Mouse (Mus musculus): ENCODE data around the gene Lhx5.

Gene Lhx5

DNA sequence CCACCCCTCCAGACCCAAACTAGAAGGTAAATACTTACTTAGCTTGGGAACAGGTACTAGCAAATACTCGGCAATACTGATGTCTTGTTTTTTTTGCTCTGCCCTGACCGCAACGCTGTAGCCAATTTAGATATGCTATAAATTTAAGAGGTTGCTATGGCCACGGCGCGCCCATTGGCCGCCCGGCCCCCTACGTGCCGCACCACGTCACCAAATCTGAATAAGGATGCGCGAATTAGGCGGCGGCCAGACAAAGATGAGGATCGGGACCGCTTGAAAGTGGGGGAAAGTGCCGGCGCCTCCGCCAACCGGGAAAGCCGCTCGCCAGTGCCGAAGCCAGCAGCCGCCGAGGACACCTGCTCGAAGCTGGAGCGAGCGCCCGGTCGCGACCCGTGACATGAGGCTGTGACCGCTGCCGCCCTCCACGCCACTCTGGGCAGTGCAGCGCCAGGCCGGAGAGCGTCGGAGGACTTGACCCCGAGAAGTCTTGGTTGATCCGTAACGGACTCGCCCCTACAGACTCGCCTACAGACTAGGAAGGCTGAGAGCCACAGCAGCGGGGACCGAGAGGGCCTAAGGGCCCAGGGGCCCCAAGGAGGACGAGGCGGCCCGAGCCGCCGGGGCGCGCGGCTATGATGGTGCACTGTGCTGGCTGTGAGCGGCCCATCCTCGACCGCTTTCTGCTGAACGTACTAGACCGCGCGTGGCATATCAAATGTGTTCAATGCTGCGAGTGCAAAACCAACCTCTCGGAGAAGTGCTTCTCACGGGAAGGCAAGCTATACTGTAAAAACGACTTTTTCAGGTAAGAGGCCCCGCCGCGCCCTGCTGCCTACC lies at the start of gene Lhx5:
TSS of gene Lhx5 (plus strand) at position 51 of the 837 bp plus-strand sequence.
- peak; percentile 34 for DNase-seq

DNA sequence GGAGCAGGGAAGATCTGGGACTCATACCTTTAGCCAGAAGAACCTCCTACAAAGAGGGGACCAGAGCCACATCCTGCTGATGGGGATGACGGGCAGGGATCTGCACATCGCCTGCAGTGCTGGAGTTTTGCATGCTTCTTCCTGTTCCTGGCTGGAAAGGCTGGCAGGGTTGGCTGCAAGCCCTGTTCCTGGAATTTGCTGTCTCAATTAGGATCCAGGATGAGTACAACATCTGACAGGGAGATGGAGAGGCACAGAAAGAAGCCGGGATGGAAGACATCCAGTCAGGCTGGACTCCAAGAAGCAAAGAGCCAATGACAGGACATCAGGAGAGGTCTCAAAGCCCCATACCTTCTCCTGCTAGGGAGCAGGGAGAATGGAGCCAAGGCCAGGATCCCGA lies 45.1 kb upstream of the Lhx5 start:
- no peak for DNase-seq

- no peak for DNase-seq
Observed at GRCm38 (mm10) chr5:120388765-120389164, 42.7 kb upstream of the Lhx5 start.

DNA sequence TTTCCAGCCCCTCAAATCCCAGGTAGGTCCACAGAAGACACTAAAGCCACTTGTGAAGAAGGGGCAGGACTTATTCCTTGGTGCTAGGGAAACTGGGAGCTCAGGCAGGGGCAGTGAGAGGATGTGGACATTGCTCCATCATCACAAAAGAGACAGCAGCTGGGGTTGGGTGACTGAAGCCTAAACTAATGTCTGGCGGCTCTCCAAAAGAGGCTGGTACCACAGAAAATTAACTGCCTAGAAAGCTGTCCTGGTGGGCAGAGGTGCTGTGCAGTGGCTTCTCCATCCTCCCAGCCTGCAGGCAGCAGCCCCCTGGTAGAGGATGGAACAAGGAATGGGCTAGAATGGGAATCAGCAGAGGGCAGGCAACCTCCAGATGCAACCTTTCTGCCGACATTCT lies 41.5 kb upstream of the Lhx5 start:
- peak; percentile 47 for DNase-seq

DNA sequence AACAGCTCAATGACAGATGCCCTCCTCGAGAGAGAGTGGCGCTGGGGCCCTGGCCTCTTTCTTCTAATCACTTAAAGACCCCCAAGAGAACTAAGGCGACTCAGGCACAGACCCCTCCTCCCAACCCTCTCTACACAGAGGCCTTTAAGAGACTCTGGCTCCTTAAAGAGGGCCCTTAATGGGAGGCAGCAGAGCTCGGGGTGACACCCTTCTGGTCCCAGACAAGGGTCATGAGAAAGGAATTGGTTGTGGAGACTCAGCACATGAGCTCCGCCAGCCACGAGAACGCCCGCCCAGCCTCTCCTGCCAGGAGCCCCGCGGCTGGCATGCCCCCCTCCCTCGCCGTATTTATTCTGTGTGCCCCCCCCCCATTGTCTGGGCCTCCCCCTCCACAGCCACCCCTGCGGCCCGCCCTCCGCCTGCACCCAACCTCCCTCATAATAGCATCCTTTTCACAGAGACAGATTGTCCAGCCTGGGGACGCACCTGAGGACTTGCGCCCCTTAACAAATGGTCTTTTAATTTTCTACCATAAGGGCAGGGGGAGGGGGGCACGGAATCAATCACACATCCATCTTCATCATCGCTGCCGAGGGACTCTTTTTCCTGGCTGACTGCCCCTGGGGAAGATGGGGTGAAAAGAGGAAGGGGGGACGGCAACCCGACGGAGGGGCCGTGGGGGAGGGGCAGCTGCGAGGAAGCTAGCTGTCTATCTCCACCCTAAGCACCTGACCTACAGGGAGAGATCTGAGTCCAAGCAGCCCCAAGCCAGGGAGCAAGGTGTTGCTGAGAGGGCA lies 37.4 kb upstream of the Lhx5 start:
- no peak for DNase-seq

- peak; percentile 40 for DNase-seq
Observed at GRCm38 (mm10) chr5:120397988-120398387, 33.5 kb upstream of the Lhx5 start.

DNA sequence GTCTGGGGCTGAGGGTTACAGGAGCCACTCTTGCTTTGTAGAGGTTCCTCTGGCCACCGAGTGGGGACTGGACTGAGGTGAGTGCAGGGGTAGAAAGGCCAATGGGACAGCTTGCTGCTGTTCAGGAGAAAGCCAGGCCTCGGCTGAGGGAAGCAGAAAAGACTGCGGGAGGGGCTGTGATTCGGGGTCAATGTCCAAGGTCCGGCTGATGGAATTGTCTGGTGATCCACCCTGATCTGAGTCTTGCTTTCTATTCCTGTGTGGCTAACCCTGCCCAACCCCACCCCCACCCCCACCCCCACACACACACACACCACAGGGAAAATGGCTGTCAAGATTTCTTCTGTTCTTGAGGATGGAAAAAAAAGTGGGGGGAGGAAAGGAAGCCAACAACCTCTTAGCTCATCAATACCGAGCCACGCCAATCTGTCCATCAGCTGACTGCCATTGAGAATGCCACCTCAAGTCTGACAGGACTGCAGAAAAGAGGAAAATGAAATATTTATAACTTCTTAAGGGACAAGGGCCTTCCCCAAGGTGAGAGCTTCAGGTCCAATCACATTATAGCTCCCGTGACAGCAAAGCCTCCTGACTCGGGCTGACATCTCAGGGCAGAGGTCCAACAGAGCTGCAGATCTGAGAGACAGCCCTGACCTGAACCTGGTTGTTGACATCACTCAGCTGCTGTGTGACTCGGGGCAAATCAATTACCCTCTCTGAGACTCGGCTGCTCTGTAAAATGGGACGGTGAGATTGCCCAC lies 26.5 kb upstream of the Lhx5 start:
- no peak for DNase-seq

GRCm38 (mm10) chr5:120408933-120409332 lies 22.6 kb upstream of the Lhx5 start:
- no peak for DNase-seq

DNA sequence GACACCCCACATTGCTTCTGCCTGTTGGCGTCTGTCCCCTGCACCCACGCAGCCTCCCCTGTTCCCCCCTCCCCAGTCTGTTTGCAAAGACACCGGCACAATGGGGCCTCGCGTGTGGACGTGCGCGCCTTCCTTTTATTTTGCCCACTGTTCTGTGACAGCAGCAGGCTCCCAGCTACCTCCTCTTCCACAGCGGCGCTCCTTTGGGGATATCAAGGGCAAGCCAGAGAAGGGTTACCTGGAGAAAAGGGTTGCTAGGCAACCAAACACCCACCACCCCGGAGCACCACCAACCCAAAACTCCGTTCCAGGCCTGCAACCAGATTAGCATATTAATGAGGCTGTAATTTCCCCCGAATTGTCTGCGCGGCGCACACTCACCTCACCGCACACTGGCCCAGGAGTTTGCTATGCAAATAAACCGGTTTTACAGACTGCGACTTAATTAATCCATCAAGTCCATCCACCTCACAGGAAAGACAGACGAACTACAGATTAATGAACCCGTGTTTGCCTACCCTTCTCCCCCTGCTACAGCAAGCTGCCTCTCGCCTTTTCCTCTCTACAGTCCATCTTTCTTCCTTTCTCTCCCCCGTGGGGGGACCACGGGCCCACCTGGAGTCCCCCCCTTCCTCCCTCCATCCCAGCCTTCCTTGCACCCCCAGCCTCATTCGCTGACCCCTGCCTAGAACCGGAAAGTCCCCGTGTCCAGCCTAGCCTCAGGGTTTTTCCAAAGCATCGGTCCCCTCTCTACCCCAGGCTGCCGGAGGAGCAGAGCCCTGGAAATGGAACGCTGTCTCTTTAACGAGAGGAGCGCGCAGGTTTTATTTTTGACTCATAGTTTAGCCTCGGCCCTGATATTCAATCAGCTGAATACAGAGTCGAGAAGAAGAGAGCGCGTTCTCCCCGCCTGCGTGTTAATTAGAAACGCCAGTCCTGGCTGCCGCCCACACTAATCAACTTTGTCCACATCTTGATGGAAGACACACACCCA lies 21.8 kb upstream of the Lhx5 start:
- DNase-seq = peak; percentile 35

DNA sequence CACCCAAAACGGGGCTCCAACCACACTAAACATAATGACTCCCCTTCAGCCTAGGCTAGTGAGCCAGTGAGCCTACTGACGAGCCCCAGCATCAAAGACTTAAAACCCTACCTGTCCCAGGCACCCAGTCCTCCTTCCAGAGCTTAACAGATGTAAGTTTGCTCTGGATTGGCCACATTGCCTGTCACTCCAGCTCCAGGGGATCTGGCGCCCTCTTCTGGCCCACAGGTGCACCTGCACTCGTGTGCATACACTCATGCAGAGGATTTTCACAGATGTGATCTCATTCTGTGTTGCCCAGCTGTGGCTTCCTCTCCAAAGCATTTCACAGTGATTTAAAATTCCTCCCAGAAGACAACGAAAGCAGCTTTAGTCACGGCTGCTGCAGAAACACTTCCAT lies 18.1 kb upstream of the Lhx5 start:
- DNase-seq = no peak

DNA sequence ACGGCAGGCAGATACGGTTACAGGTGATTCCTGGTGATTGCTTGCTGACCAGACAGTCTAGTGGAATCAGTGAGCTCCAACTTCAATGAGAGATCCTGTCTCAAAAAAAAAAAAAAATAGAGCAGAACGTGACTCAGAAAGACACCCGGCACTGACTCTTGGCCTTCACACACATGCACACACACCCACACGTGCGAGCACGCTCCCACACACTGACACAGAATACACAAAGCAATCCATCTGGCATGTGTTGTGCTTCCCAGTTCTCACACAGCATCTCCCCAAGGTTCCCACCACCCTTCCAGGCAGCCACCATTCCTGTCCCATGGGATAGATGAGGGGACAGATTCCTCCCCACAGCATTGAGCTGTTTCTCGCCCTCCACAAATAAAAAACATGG lies 11.4 kb upstream of the Lhx5 start:
- DNase-seq = no peak

GRCm38 (mm10) chr5:120424039-120424438 lies 7.5 kb upstream of the Lhx5 start:
- DNase-seq = peak; percentile 87

- DNase-seq = no peak
Observed at GRCm38 (mm10) chr5:120424657-120425056, 6.8 kb upstream of the Lhx5 start.

GRCm38 (mm10) chr5:120425711-120426110 lies 5.8 kb upstream of the Lhx5 start:
- peak; percentile 46 for DNase-seq

- DNase-seq = no peak
Observed at GRCm38 (mm10) chr5:120426572-120426971, 4.9 kb upstream of the Lhx5 start.

GRCm38 (mm10) chr5:120427451-120427938 lies 4.0 kb upstream of the Lhx5 start:
- no peak for DNase-seq

GRCm38 (mm10) chr5:120428189-120428838 lies 3.2 kb upstream of the Lhx5 start:
- DNase-seq = no peak

DNA sequence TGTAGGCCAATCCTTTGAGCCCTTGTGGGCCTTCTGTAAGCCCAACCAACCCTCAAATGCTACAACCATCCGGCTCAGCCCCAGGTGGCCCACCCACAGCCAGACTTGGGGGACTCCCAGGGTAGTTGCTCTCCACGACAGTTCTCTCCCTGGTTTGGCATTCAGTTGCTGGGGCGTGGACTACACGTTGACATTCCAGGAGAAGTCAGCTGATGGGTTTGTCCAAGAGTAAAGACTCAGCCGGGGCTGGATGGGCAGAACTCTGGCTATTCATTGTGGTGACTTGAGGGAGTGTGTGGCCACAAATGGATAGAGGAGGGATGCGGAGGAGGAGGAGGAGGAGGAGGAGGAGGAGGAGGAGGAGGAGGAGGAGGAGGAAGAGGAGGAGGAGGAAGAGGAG lies 2.5 kb upstream of the Lhx5 start:
- DNase-seq = no peak

DNA sequence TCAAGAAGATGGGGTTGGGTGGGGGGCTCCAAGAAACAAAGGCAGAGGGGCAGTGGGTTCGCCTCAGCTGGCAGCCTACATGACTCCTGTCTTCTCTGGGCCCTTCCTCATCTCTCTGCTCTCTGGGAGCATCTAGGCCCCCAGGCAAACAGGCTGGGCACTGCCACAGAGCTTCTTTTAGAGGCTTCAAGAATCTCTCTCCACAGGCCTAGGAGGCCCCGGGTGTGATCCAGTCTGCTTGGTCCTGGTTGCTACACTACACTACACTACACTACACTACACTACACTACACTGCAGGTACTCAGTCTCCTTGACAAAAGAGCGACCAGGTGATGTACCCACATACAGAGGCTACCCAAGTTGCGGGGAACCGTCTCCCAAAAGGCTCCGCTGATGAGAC lies 1.8 kb upstream of the Lhx5 start:
- DNase-seq = no peak

GRCm38 (mm10) chr5:120431001-120431583 lies 407 bp upstream of the Lhx5 start:
- no peak for DNase-seq

GRCm38 (mm10) chr5:120432486-120433015 lies 1.1 kb downstream of the Lhx5 start:
- DNase-seq = no peak
